Mouse (Mus musculus) ES-E14 (cell line): ENCODE data around the gene Dapk3.

Experiments
- CHD2 ChIP-seq: IDR thresholded peaks from 2 replicates; pipeline ENCODE4 v1.6.1; 2014; ENCODE audit warnings: mild to moderate bottlenecking, low read depth, low read length, inconsistent platforms
- HCFC1 ChIP-seq: IDR thresholded peaks from 2 replicates; pipeline ENCODE4 v1.6.1; 2012; ENCODE audit warnings: low read length, inconsistent platforms, borderline replicate concordance; ENCODE audit not compliant: insufficient read depth
- MAFK ChIP-seq: IDR thresholded peaks from 2 replicates; pipeline ENCODE4 v1.6.1; 2014; ENCODE audit warnings: mild to moderate bottlenecking, low read depth, low read length, inconsistent platforms; ENCODE audit not compliant: insufficient read depth

GRCm38 (mm10) chr10:81189821-81190220, 7.0 kb downstream of the Dapk3 start:
- no peak for TF ChIP-seq MAFK
- TF ChIP-seq HCFC1 = no peak
- no peak for TF ChIP-seq CHD2
